Mouse (Mus musculus) hindlimb bud, embryonic 11.5 days (tissue): ENCODE measurements around the gene Plpp7.

Experiments
- DNase-seq: peaks from one replicate; pipeline ENCODE4 v3.0.0-alpha.2; 2012; ENCODE audit warnings: low read depth, low spot score; ENCODE audit errors: extremely low spot score

Gene Plpp7

DNA sequence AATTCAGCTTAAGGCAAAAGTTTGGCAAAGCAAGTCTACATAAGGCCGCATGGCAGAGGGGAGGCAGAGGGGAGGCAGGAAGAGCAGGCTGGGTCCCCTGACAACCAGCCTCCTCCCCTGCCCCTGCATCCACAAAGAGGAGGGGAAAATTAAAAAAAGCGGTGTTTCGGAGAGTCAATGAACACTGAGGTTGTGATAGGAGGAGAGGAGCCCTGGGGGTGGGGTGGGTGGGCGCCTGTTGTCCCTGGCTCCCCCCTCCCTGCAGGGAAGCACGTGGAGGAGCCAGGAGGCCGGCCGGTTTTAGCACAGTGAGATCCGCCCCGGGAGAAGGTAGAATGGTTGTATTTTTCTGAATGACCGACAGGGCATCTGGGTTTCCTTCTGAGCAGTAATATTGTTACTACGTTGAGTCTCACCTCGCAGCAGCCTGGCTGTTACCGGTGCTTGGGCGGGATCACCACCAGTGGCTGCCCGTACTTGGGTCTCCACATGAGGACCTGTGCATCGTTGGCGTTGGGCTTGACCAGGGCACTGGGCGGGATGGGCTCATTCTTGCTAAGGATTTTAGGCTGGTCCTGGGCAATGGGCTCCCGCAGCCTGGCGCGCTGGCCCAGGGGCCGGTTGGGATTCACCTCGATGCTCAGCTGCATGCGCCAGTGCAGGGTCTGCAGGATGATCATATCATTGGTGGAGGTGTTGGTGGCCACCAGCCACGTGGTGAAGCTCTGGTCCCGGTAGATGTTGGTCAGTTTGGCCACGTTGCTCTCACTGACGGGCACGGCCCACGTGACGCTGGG is 26.3 kb upstream of the Plpp7 start:
- DNase-seq: no peak

DNA sequence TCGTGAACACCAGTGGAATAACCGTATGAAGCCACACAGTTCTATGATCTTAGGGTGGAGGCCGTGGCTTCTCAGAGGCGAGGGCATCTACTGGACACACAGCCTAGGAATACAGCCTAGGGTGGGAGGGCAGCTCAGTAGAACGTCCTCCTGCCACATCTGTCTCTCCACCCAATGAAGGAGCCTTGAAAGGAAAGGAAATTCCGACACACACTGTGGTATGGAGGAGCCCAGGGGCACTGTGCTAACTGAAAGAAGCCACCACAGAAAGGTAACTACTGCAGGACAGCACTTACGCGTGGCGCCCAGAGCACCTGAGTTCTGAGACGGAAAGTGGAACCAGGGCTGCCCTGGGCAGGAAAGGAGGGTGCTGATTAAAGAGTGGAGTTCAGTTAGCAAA is 24.6 kb upstream of the Plpp7 start:
- DNase-seq: no peak

DNA sequence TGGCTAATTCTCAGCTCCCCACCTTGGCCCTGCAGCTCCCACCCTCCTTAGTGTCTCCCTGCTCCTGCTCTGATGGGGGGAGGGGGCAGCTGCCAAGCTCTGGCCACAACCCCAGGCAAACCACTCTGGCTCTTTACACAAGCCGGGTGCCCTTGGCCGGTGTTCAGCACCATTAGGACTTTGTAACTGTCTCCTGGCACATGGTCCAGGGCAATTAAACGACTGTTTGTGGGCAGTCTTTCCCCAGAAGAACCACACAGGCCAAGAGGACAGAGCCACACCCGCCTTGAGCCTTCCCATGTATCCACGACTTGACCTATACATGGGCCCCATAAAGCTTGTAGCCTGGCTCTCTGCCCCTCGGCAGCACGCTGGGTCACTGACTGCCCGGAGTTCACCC is 20.9 kb upstream of the Plpp7 start:
- no peak for DNase-seq

- DNase-seq: no peak
Measured at GRCm38 (mm10) chr2:32075368-32075767, 20.0 kb upstream of the Plpp7 start.

DNA sequence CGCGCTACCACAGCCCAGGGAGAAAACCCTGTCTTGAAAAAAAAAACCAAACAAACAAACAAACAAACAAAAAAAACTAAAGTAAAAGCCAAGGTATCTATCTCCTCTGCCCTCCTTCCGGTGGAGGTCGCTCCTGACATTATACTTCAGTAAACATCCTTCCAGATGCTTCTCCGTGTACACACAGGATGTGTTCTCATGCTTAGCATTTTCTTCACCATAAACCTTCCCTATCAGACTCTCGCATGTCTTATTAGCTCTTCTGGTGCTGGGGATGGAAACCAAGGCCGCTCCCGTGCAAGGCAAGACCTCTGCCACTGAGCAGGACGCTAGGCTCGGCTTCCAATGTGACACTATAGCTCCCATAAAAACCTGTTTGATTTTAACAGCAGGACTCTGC is 17.6 kb upstream of the Plpp7 start:
- DNase-seq: no peak

GRCm38 (mm10) chr2:32078522-32078921 is 16.8 kb upstream of the Plpp7 start:
- DNase-seq: no peak

GRCm38 (mm10) chr2:32079191-32079725 is 16.1 kb upstream of the Plpp7 start:
- DNase-seq: no peak

DNA sequence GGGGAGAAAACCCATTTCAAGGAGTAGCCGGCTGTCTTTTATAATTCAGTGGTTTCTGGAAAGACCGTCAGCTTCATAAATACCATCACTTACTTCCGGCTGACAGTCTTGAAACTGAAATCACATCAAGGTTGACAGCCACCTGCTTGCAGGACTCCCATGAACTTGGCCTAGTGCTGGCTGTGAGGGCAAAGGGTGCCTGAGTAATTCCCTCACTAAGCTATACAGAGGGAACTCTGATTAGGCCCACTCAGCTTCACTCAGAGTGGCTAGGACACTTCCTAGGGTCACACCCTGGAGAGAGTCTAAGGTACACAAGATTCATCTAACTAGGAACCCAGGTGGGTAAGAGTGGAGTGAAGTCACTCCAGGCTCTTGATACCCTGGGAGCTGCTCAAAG is 14.6 kb upstream of the Plpp7 start:
- DNase-seq: no peak

GRCm38 (mm10) chr2:32081296-32081929 is 13.9 kb upstream of the Plpp7 start:
- no peak for DNase-seq

DNA sequence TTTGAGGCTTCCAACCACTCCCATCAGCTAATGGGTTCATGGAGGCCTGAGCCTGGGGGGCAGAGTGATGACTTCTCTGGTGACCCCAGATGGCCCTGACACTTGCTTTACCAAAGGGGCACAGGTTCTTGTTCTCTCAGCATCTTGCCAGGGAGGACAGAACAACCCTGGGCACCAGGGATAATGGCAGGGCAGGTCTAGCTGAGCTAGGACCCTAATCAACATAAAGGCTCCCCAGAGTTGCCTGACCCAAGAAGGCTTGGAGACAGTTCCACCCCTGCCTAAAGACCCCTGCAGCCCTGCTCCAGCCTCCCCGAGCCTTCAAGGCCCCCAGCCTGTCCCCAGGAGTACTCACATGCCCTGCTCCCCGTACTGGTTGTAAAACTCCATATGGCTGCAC is 13.1 kb upstream of the Plpp7 start:
- DNase-seq: no peak

DNA sequence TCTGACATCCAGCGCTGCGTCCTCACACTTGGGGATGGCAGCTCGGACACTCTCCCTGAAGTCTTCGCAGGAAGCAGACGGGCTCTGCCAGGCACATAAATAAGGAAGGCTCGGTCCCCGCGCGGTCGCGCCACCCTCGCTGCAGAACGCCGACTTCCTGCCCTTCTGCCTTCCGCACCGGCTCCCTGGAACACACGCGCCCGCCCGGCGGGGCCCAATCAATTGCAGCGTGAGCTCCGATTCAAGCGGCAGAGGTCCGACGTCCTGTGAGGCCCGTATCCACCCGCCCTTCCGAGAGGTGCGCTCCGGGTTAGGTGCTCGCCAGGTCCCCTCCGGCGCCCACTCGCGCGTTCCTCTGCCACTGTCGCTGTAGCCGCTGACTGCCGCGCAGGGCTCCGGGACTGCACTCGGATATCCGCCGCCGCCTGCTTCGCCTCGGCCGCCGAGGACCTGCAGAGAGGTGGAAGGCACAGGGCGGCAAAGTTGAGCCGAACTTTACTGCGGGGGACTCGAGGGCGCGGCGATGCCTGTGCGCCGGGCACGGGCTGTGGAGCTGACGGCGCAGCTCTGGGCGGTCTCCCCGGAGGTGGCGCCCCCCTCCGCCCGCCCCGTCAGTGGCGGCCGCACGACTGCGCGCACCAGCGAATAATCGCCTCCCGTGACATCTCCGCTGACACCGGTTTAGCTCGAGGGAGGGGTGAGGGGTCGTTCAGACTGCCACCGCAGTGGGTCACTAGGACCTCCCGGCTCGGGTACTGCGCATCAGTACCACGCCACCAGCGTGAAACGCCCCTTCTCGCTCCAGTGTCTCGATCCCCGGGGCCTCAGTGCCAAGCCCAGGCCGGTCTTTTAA is 11.9 kb upstream of the Plpp7 start:
- no peak for DNase-seq

DNA sequence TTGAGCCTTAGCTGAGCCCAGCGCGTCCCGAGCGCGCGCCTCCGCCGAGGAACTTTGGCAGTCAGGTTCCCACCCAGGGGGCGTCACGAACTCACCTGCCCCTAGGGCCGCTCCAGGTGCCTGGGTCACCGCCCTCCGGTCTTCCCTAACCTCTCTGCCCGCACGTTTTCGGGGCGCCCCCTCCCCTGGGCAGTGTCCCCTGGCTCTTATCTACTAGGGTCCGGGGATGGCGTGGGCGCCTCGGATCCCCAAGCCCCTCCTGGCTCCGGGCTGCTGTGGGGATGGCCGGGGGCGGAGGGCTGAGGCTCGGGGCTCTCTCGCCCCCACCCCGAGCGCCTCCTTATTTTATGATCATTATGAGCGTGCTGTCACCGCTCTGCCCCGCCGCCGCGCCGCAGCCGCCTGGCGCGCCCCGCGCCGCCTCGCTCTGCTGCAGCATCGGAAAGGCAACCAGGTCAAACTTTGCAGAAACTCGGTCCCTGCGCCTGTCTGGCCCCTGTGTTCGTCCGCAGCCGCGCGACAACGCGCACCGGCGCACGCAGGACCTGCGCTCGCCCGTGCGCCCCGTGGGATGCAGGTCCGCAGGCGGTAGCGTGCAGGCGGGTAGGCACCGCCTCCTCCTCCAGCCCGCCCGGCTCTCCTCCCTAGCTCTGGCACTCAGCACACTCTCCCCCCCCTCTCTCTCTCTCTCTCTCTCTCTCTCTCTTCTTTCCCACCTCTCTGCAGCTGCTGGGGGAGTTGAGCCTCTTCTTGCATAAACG is 11.0 kb upstream of the Plpp7 start, which contains the start of gene Fam78a:
Fam78a (minus strand) TSS at position 747 of the 761 bp plus-strand sequence.
- DNase-seq: no peak

DNA sequence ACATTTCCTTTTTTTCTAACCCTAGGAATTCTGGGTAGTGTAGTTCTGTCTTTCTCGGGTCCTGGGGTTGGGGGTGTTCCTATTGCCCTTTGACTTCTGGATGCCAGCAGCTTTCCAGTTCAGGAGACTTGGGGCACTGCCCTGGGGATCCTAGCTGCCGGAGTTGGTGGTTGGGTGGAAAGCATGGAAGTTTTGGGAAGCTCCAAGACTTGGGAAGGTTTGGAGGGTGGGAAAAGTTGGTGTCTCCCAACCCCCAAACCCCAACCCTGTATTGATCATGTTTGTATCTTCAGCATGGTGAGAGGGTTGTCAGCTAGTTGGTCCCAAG is 10.5 kb upstream of the Plpp7 start:
- no peak for DNase-seq

DNA sequence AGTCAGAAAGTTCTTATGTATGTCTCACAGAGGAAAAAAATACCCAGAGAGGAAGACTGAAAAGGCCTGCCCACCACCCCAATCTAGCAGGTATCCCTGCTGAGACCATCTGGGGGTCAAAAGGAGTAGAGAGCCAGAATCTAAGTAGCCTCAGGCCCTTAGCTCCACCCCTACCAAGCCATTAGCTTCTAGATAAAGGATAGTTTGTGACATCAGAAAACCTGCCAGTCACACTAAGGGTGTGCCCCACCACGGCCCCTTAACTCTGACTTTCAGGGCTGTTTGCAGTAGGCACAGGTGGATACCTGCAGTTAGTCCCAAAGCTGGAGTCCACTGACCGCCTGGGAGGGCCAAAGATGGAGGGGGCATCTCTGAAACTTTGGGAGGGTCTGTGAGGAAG is 10.1 kb upstream of the Plpp7 start:
- DNase-seq: no peak

- DNase-seq: no peak
Measured at GRCm38 (mm10) chr2:32087606-32088005, 7.7 kb upstream of the Plpp7 start.

DNA sequence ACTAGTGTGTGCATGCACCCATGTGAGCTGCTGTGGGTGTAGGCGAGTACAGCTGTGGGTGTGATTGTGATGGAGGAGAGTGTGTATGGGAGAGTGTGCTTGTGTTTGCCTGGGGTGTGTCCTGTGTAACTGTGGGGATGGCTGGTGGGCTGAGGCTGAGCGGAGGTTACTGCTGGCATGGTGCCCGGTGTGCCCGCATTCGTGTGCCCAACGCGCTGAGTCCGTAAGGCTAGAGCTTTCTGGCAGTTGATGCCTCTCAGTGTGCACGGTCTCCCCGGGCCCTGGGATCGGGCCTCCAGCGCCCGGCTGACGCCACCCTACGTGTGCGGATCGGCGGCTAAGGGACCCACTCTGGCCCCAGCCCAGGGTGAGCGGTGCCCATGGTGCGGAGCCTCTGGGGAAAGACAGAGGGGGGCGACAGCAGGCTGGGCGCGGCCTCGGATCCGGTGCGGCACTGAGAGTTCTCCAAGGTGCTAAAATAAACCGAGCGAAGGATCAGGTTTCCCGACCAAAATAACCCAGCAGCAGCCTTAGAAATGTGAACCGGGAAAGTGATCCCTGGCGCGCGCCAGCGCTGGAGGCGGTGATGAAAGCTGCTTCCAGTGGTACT is 6.9 kb upstream of the Plpp7 start:
- peak; percentile 20 for DNase-seq

DNA sequence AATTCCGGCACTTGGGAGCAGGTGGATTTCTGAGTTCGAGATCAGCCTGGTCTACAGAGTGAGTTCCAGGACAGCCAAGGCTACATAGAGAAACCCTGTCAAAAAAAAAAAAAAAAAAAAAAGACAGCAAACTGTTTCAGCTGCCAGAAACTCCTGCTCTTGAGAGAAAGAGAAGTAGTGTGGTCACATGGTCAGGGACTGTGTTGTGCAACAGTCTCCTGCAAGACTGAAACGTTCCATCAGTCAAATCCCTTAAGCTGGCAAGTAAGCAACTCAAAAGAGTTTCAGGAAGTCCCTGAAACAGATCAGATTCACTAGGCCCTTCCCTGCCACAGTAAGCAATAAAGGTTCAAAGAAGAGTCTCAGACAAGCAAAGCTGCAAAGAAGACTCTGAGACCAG is 5.7 kb upstream of the Plpp7 start:
- DNase-seq: no peak

DNA sequence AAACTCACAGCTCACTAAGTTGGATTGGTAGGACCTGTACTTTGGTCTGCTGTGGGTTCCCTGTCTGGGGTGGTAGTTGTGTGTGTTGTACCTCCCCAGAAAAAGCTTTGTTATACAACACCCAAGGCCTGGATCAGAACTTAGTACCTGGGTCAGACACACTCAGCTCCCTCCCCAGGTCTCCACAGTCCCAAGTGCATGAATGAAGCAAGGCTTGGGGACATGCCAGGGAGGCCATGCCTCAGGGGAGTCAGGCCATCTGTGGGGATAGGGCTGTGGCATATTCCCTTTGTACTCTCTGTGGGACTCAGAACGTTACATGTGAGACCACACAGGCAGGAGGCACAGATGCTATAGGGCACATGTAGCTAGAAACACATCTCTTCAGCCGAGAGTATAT is 5.2 kb upstream of the Plpp7 start:
- no peak for DNase-seq

DNA sequence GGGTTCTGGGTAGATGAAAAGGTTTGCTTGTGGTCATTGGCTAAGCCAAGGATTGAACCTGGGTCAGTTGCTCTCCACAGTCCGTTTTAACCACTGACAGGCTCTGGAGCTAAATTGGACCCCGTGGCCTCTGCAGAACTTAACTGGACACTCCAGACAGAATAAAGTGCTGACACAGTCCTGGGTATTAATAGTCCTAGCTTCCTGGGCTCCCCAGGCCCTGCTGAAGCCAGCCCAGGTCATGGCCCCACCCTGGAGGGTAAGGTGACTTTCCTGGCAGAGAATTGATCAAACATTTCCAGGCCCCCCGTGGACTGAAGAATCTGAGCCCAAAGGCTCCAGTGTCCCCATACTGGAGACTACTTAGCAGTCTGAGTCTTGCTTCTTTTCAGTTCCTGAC is 3.4 kb upstream of the Plpp7 start:
- DNase-seq: no peak

GRCm38 (mm10) chr2:32094001-32094707 is 1.2 kb upstream of the Plpp7 start:
- DNase-seq: no peak
